Mouse (Mus musculus) liver, embryonic 14.5 days (tissue): ENCODE data around the gene Rtn4r.

Experiments used
- CTCF ChIP-seq: IDR thresholded peaks from 2 replicates; pipeline ENCODE4 v1.5.1; 2016; ENCODE audit warnings: antibody characterized with exemption, low read depth, control low read depth
- EP300 ChIP-seq: IDR thresholded peaks from 2 replicates; pipeline ENCODE4 v1.6.1; 2016; ENCODE audit warnings: antibody characterized with exemption, low read depth

DNA sequence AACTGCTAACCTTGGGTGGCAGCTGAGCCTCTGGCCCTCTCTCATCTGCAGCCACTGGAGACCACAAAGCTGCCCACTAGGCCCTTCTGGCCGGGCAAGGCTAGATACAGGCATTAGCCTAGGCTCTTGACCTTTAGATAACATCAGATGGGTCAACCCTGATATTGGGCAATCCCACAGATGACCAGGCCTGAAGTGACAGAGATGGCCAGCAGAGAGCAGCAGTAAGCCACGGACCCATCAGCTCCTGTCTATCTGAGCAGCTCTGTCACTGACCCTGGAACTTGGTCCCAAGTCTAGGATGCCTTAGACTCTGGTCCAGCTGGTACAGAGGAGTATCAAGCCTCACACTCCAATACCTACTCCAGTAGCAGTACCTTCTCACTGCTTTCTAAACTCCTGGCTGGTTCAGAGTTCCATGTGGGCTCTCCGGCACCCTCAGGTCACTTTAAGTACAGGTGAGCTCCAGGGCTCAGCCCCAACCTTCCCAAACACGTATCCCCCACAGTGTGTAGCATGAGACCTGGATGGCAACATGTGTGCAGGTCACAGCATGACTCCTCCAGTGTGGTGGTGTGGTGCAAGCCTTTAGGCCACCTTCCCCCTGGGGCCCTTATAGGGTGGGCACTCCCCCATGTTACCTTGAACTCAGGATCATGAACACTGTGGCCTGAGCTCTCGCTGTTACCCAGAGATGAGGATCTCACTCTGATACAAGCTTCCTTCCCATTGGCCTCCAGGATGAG is 19.0 kb upstream of the Rtn4r start:
- TF ChIP-seq CTCF (peak; percentile 81), EP300 (no peak)
